Mouse (Mus musculus): Measurements from ENCODE around the gene Tln2.

The Tln2 gene

GRCm38 (mm10) chr9:67559603-67560002, at the start of gene Tln2:
Gene Tln2 (minus strand): TSS chr9:67559703.
- DNase-seq (ENCODE audit: low read depth), result no peak

GRCm38 (mm10) chr9:67609226-67609625, 49.7 kb upstream of the Tln2 start:
- DNase-seq (ENCODE audit: low read depth), result no peak

- DNase-seq (ENCODE audit: low read depth), result no peak
Observed at GRCm38 (mm10) chr9:67607786-67608366, 48.4 kb upstream of the Tln2 start.

- no peak for DNase-seq (ENCODE audit: low read depth)
Observed at GRCm38 (mm10) chr9:67607268-67607667, 47.8 kb upstream of the Tln2 start.

GRCm38 (mm10) chr9:67605867-67606435, 46.4 kb upstream of the Tln2 start:
- DNase-seq (ENCODE audit: low read depth), result no peak

GRCm38 (mm10) chr9:67604940-67605339, 45.4 kb upstream of the Tln2 start:
- DNase-seq (ENCODE audit: low read depth), result no peak

GRCm38 (mm10) chr9:67602347-67602746, 42.8 kb upstream of the Tln2 start:
- DNase-seq (ENCODE audit: low read depth), result no peak

- no peak for DNase-seq (ENCODE audit: low read depth)
Observed at GRCm38 (mm10) chr9:67595221-67595620, 35.7 kb upstream of the Tln2 start.

- no peak for DNase-seq (ENCODE audit: low read depth)
Observed at GRCm38 (mm10) chr9:67593469-67594141, 34.1 kb upstream of the Tln2 start.

GRCm38 (mm10) chr9:67592726-67593125, 33.2 kb upstream of the Tln2 start:
- DNase-seq (ENCODE audit: low read depth), result no peak

- DNase-seq (ENCODE audit: low read depth), result no peak
Observed at GRCm38 (mm10) chr9:67587111-67587510, 27.6 kb upstream of the Tln2 start.

GRCm38 (mm10) chr9:67586489-67586888, 27.0 kb upstream of the Tln2 start:
- no peak for DNase-seq (ENCODE audit: low read depth)

GRCm38 (mm10) chr9:67584871-67585270, 25.4 kb upstream of the Tln2 start:
- no peak for DNase-seq (ENCODE audit: low read depth)

GRCm38 (mm10) chr9:67581581-67582280, 22.2 kb upstream of the Tln2 start:
- no peak for DNase-seq (ENCODE audit: low read depth)

GRCm38 (mm10) chr9:67579541-67579940, 20.0 kb upstream of the Tln2 start:
- no peak for DNase-seq (ENCODE audit: low read depth)

GRCm38 (mm10) chr9:67574721-67575248, 15.3 kb upstream of the Tln2 start:
- no peak for DNase-seq (ENCODE audit: low read depth)

- no peak for DNase-seq (ENCODE audit: low read depth)
Observed at GRCm38 (mm10) chr9:67573683-67573979, 14.1 kb upstream of the Tln2 start.

GRCm38 (mm10) chr9:67572790-67573682, 13.5 kb upstream of the Tln2 start:
- no peak for DNase-seq (ENCODE audit: low read depth)

GRCm38 (mm10) chr9:67565801-67566258, 6.3 kb upstream of the Tln2 start:
- DNase-seq (ENCODE audit: low read depth), result no peak

- DNase-seq (ENCODE audit: low read depth), result no peak
Observed at GRCm38 (mm10) chr9:67549811-67550501, 9.5 kb downstream of the Tln2 start.

- no peak for DNase-seq (ENCODE audit: low read depth)
Observed at GRCm38 (mm10) chr9:67549332-67549731, 10.2 kb downstream of the Tln2 start.
